Mouse (Mus musculus) CD4-positive naive resting alpha-beta T cell, adult 76 days (primary cell): Measurements from ENCODE around the gene 4930544D05Rik. TPM values are rescaled to one million over a fixed set of nuclear protein-coding genes. Genes with fewer than 3 reads are reported as not detected.

Source experiments
- total RNA-seq: library from RNA; stranded (reverse); gene quantifications from one replicate; pipeline ENCODE4 v1.2.4, GENCODE M21; 2023

Gene 4930544D05Rik
- 1.00 TPM for total RNA-seq

DNA sequence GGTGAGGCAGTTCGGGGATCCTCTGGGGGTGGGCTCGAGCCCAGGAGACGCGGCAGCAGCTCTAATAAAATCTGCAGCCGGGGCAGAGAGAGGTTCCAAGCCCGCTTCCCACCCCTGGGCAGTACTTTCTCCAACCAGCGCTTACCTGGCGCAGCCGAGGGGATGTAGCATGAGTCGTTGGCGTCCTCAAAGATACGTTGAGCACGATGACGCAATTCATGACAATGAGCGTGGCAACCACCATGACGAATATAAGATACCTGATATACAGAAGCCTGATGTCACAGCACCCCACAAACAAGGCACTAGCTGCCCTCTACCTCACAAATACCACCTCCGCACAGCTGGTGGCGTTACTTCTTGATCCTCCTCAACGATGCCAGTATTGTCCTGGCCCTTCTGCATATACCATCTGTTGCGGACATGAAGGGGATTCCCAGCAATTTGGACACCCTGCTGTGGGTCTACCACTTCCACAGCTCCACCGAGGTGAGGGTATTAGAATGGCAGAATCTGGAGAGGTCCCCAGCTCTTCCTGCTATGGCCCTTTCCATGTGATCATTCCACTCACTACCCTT lies at the start of gene 4930544D05Rik:
Gene 4930544D05Rik (plus strand): TSS at position 333 of the 578 bp plus-strand sequence.

GRCm38 (mm10) chr11:70619101-70619500 lies 3.5 kb downstream of the 4930544D05Rik start, which contains the start of gene Chrne:
TSS of gene Chrne (minus strand) at chr11:70619216.

DNA sequence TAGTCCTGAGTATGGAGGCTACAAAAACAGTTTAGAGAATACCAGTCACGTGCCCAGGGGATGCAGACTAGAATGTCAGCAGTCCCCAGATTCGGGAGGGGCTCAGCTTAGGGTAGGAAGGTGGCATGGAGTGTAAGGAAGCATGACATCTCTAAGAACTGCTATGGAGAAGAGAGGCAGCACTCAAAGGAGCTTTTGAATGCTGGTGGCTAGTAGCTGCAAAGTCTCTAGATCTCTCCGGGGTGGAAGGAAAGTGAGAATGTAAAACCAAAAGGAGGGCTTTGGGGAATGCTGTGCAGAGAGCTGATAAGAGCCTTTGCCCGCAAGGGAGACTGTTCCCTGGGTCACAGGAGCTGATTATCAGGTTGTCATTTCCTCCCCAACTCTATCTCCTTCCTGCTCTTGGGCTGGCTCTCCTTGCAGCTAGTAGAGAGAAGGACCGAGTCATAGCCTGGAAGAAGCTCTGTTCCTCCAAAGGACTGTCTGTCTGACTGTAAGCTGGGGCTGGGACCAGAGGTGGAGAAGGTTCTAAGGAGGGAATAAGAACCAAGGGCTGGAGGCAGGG lies 23.1 kb downstream of the 4930544D05Rik start, which contains the start of gene Gp1ba:
Gene Gp1ba (plus strand): TSS at position 409 of the 565 bp plus-strand sequence.

DNA sequence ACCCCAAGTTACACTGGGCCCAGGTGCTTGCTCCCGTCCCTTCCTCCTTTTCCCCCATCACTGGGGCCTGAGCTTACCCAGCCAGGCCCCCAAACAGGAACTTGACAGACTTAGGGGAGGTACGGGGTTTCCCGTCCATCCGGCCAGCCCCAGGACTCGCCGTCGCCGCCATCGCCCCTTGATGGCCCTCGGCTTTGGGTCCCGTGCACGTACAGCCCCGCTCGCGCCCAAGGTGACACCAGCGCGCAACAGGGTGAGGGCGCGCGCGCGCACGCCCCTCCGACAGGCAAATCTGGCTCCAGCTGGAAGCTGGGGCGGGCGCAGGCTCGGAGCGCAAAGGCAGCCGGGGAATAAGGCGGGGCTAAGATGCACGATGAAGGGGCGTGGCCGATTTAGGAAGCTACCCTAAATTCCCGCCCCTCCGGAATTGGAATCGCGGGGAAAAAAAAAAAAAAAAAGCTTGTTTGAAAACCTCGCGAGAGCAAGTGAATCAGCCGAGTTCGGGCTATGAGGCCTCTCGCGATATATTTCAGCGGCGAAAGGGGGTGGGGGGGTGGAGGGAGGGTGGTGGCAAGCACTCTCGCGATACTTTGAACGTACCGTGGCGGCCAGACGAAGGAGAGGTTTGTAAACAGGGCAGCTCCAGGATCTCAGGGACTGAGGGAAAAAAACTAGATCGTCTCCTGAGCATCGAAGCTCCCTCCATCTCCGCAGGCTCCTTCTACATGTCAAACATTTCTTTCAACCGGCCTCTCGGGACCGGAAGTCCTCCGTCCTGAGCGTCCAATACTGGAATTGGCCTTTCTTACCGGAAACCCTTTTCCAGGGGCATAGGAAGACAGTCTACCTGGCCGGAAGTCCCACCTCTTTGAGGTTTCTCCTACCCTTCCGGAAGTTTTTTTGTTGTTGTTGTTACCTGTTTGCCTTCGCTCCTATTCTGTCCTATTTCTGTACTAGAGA lies 31.3 kb downstream of the 4930544D05Rik start, which contains the start of the genes Rnf167 and Slc25a11:
Gene Rnf167 (plus strand): TSS at position 545 of the 960 bp plus-strand sequence.
Gene Slc25a11 (minus strand): TSS at position 789 of the 960 bp plus-strand sequence.

DNA sequence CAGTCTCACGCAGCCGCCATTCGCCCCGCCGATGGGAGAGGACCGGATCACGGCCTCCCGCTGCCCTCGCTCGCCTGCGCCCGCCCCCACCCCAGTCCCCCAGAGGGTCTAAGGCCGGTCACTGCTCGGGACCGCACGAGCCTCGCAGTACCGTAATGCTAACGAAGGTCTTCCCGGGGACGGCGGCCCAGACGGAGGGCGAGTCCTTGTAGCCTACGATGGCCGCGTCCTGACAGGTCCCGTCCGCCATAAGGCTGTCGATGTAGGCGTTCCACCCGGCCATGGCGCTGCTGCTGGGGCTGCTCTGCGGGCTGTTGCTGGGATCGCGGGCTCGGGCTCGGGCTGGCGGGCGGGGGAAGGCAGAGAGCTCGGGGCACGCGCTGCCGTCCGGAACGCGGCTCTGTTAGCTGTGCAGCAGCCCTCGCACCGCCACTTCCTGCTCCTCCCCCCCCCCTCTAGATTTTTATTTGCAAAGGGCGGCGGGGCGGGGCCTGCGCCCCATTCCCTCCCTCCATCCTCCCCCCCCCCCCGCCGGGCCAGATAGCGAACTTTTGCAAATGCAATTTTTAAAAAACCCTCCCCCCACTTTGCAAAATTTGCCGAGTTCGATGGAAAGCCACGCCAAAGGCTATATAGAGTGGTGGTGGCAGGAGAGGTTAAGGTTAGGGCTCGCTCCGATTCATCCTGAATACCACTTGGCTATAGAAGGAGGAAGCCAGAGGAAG lies 38.7 kb downstream of the 4930544D05Rik start, which contains the start of gene Pfn1:
Gene Pfn1 (minus strand): TSS at position 447 of the 725 bp plus-strand sequence.

GRCm38 (mm10) chr11:70656964-70657363 lies 41.3 kb downstream of the 4930544D05Rik start, which contains the start of gene Eno3:
TSS of gene Eno3 (plus strand) at chr11:70657202.

Other genes starting within 250 kb of the 4930544D05Rik start
- gene Pelp1, start 205.8 kb upstream of the 4930544D05Rik start, total RNA-seq = 27.5 TPM
- gene Arrb2, start 183.2 kb upstream of the 4930544D05Rik start, total RNA-seq = 223 TPM
- 52.7 TPM for gene Med11, start 163.9 kb upstream of the 4930544D05Rik start, total RNA-seq
- 0.91 TPM for gene Zmynd15, start 156.4 kb upstream of the 4930544D05Rik start, total RNA-seq
- 1.5 TPM for gene Cxcl16, start 155.9 kb upstream of the 4930544D05Rik start, total RNA-seq
- gene Tm4sf5, start 110.6 kb upstream of the 4930544D05Rik start, total RNA-seq = not detected
- not detected for gene Vmo1, start 101.2 kb upstream of the 4930544D05Rik start, total RNA-seq
- not detected for gene Gltpd2, start 96.7 kb upstream of the 4930544D05Rik start, total RNA-seq
- 142 TPM for gene Psmb6, start 90.5 kb upstream of the 4930544D05Rik start, total RNA-seq
- not detected for gene Gm40193, start 82.9 kb upstream of the 4930544D05Rik start, total RNA-seq
- gene Pld2, start 75.8 kb upstream of the 4930544D05Rik start, total RNA-seq = 2.4 TPM
- gene Mink1, start 53.0 kb upstream of the 4930544D05Rik start, total RNA-seq = 149 TPM
- 4.7 TPM for gene Chrne, start 3.4 kb downstream of the 4930544D05Rik start, total RNA-seq
- not detected for gene Gp1ba, start 23.3 kb downstream of the 4930544D05Rik start, total RNA-seq
- 215 TPM for gene Rnf167, start 31.4 kb downstream of the 4930544D05Rik start, total RNA-seq
- 40.7 TPM for gene Slc25a11, start 31.6 kb downstream of the 4930544D05Rik start, total RNA-seq
- 1,339 TPM for gene Pfn1, start 38.8 kb downstream of the 4930544D05Rik start, total RNA-seq
- 25.0 TPM for gene Eno3, start 41.4 kb downstream of the 4930544D05Rik start, total RNA-seq
- 26.1 TPM for gene Spag7, start 53.6 kb downstream of the 4930544D05Rik start, total RNA-seq
- 45.0 TPM for gene Camta2, start 72.3 kb downstream of the 4930544D05Rik start, total RNA-seq
- gene Inca1, start 84.3 kb downstream of the 4930544D05Rik start, total RNA-seq = 0.97 TPM
- 22.1 TPM for gene Kif1c, start 84.7 kb downstream of the 4930544D05Rik start, total RNA-seq
- gene Zfp3, start 148.4 kb downstream of the 4930544D05Rik start, total RNA-seq = 2.3 TPM
- gene Scimp, start 196.7 kb downstream of the 4930544D05Rik start, total RNA-seq = 1.6 TPM
- 38.6 TPM for gene Rabep1, start 228.9 kb downstream of the 4930544D05Rik start, total RNA-seq